Mouse (Mus musculus): Measurements from ENCODE around the gene Sipa1l3. TPM values are rescaled to one million over a fixed set of nuclear protein-coding genes. Genes with fewer than 3 reads are reported as not detected.

Sipa1l3 gene
- polyA plus RNA-seq, 1 experiment from 2014 or later, result 17.6 TPM

DNA sequence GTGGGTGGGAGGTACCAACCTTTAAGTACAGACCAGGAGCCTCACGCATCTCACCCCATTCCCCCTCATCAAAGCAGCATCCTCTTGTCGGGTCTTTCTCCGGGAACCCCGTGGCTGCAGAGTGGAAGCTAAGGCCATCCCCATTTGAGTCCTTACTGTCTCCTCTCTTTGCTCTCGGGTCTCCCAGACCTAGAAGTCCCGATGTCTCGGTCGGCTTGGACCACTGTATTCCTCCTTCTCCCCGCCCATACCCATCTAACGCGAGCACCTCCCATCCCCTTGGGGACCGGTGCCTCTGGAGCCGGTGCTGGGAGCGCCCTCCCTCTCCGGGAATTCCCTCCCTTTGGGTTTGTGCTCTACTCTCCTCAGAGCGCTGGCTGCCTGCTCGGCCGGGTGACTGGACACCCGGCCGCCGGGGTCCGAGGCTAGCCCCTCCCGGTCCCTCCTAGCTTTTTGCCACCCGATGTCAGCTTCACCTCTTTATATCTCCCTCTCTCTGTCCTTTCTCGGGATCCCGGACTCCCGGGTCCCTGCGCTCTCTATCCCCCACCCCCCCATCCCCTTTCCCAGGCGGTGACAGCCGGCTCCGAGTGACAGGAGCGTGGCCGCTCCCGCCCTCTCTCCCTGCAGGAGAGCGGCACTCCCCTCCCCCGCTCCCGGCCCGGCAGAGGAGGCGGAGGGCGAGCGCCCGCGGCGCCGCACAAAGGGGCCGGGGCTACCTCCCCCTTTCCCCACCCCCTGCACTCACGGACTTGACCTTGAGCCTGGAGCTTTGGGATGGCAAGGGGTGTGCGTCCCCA lies 213.8 kb downstream of the Sipa1l3 start:
- peak overlapping the region; percentile 82 for H3K4me2 ChIP-seq (ENCODE audit: low read length)
- H3K9me3 ChIP-seq (ENCODE audit: control insufficient read depth, low read length), result no peaks in the 10 kb centered on the region
- DNase-seq (peak; percentile 82), ATAC-seq (ENCODE audit: low FRiP score, low TSS enrichment) (no peak; the same call in 1 of the 2 replicates)
- peak overlapping the region; percentile 84 for H3K9ac ChIP-seq (replicated peaks; ENCODE audit: low read length)
- H3K36me3 ChIP-seq (ENCODE audit: control insufficient read depth, insufficient read depth, low read length), result no peaks in the 10 kb centered on the region
- peak overlapping the region; percentile 93 for H3K27ac ChIP-seq (replicated peaks; ENCODE audit: low read depth, low read length)
- no peaks in the 10 kb centered on the region for H3K27me3 ChIP-seq (ENCODE audit: control insufficient read depth, insufficient read depth, low read length)
- peak overlapping the region; percentile 84 for H3K4me3 ChIP-seq (replicated peaks; ENCODE audit: low read depth, low read length)
- under 1% methylated on average over 47 of the region's 48 CpGs for WGBS
- H3K4me1 ChIP-seq (ENCODE audit: control insufficient read depth, insufficient read depth, low read length), result peaks cover 41% of the 10 kb centered on the region

DNA sequence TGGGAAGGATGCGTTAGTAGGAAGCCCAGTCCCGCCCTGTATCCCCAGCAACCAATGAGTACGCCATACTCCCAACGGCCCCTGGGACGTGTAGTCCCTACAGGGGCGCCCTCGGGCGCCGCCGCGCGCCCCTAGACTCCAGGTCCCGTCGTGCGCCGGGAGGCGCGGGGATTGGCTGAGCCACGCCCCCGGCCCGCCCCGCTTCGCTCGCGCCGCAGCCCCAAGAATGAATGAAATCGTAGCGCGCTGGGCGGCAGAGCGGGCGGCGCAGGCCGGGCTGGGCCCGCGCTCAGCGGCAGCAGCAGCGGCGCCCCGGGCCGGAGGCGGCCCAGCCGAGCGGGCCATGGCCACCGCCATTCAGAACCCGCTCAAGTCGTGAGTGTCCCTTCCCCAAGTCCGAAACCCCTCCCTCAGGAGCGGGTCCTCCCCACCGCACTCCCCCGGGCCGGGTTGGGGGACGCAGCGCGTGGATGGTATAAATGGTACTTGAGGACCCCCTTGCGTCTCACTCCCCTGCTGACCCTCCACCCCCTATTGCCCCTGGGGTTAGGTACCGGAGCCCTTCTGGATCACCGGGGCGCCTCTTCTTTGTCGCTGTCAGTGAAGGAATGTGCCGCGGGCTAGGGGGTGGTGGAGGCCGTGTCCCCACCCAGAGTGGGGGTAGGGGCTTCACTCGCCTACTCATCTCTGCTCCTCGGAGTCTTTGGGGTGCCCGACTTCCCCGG lies 214.5 kb downstream of the Sipa1l3 start, which contains the start of gene Dpf1:
Gene Dpf1, plus strand, starts transcription at position 214 of the 725 bp plus-strand sequence.
- peak within 1 kb of the TSS; percentile 84 for H3K9ac ChIP-seq (replicated peaks; ENCODE audit: low read length)
- peak; percentile 77 for ATAC-seq (ENCODE audit: low FRiP score, low TSS enrichment)

DNA sequence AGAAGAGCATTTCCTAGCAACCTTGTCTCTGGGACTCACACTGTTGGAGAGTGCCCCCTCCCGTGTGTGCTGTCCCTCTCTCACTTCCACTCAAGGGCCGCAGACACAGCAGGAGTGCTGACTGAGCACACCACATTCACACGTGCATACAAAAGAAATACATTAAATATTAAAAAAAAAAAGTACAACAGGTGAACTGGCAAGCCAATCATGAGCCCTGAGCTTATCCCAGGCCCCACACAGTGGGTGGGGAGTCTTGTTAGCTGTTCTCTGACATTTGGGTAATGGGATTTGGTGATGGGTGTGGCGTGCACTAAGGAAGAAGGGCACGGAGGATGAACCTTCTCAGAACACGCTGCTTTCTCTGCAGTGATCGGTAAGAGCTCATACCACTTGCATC lies 215.8 kb downstream of the Sipa1l3 start:
- no peak overlapping the region for H3K27ac ChIP-seq (replicated peaks; ENCODE audit: low read depth, low read length)
- H3K9ac ChIP-seq (replicated peaks; ENCODE audit: low read length), result no peak overlapping the region
- no peaks in the 10 kb centered on the region for H3K27me3 ChIP-seq (ENCODE audit: control insufficient read depth, insufficient read depth, low read length)
- H3K4me1 ChIP-seq (ENCODE audit: control insufficient read depth, insufficient read depth, low read length), result peaks cover 32% of the 10 kb centered on the region
- H3K4me3 ChIP-seq (replicated peaks; ENCODE audit: low read depth, low read length), result no peak overlapping the region
- H3K36me3 ChIP-seq (ENCODE audit: control insufficient read depth, insufficient read depth, low read length), result no peaks in the 10 kb centered on the region
- no peak for ATAC-seq (ENCODE audit: low FRiP score, low TSS enrichment)
- no peaks in the 10 kb centered on the region for H3K9me3 ChIP-seq (ENCODE audit: control insufficient read depth, low read length)
- WGBS, result 56% methylated on average over 7 of the region's 7 CpGs
- no peak overlapping the region for H3K4me2 ChIP-seq (ENCODE audit: low read length)
- DNase-seq, result no peak

More for the DNA sequence above, 214.5 kb downstream of the Sipa1l3 start, which contains the start of gene Dpf1:
- Histone ChIP-seq H3K36me3 (ENCODE audit: control insufficient read depth, insufficient read depth, low read length) (no peaks in the 10 kb centered on the region), H3K9me3 (ENCODE audit: control insufficient read depth, low read length) (no peaks in the 10 kb centered on the region), H3K27ac (replicated peaks; ENCODE audit: low read depth, low read length) (peak within 1 kb of the TSS; percentile 93), H3K4me3 (replicated peaks; ENCODE audit: low read depth, low read length) (peak within 1 kb of the TSS; percentile 84), H3K4me2 (ENCODE audit: low read length) (peak within 1 kb of the TSS; percentile 82), H3K4me1 (ENCODE audit: control insufficient read depth, insufficient read depth, low read length) (peaks cover 34% of the 10 kb centered on the region), H3K27me3 (ENCODE audit: control insufficient read depth, insufficient read depth, low read length) (no peaks in the 10 kb centered on the region)
- under 1% methylated on average over 67 of the region's 67 CpGs for WGBS
- DNase-seq, result peak; percentile 97

DNA sequence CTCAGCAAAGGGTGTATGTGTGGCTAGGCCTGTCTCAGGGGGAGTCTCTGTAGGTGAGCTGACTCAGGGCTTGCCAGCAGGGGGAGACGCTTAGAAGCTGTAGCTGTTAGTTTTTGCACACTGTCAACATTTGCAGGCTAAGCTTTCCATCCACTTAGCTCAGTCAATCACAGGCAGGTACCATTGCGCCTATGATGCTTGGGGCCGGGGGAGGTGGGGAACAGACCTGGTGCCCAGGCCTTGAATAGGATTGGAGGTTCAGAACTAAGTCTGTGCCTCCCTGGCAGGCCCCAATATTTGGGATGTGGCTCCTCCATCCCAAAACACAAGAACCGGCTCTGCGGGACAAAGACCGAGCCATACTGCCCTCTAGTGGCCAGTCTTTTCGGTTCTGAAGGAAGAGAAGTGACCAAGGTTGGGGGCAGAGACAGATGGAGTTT lies 217.3 kb downstream of the Sipa1l3 start:
- Histone ChIP-seq H3K9ac (replicated peaks; ENCODE audit: low read length) (no peak overlapping the region), H3K9me3 (ENCODE audit: control insufficient read depth, low read length) (no peaks in the 10 kb centered on the region), H3K27me3 (ENCODE audit: control insufficient read depth, insufficient read depth, low read length) (no peaks in the 10 kb centered on the region), H3K27ac (replicated peaks; ENCODE audit: low read depth, low read length) (peak overlapping the region; percentile 58; the same call in 1 of the 2 replicates), H3K36me3 (ENCODE audit: control insufficient read depth, insufficient read depth, low read length) (no peaks in the 10 kb centered on the region), H3K4me3 (replicated peaks; ENCODE audit: low read depth, low read length) (no peak overlapping the region), H3K4me1 (ENCODE audit: control insufficient read depth, insufficient read depth, low read length) (peaks cover 19% of the 10 kb centered on the region), H3K4me2 (ENCODE audit: low read length) (peak overlapping the region; percentile 39)
- DNase-seq, result peak; percentile 91
- 0% methylated on average over 7 of the region's 7 CpGs for WGBS
- ATAC-seq (ENCODE audit: low FRiP score, low TSS enrichment), result no peak

DNA sequence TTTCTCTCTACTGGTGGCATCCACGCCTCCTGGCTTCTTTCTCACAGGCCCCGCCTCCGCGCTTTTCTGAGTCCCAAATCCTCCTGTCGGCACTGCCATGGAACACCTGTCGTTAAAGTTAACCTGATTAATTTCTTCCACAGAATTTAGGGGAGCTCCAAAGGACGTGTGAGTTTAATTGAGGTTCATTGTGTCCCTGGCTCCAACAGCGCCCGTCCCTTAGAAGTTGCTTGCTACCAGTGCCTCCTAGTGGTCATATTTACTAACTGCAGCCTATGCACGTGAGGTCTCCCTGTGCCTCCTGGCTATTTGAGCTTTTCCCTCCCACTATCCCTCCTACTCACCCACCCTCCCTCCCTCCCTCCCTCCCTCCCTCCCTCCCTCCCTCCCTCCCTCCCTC lies 221.4 kb downstream of the Sipa1l3 start:
- Histone ChIP-seq H3K9me3 (ENCODE audit: control insufficient read depth, low read length) (no peaks in the 10 kb centered on the region), H3K4me3 (replicated peaks; ENCODE audit: low read depth, low read length) (no peak overlapping the region), H3K9ac (replicated peaks; ENCODE audit: low read length) (no peak overlapping the region), H3K27me3 (ENCODE audit: control insufficient read depth, insufficient read depth, low read length) (no peaks in the 10 kb centered on the region), H3K27ac (replicated peaks; ENCODE audit: low read depth, low read length) (no peak overlapping the region), H3K4me2 (ENCODE audit: low read length) (no peak overlapping the region), H3K36me3 (ENCODE audit: control insufficient read depth, insufficient read depth, low read length) (no peaks in the 10 kb centered on the region), H3K4me1 (ENCODE audit: control insufficient read depth, insufficient read depth, low read length) (peaks cover 9% of the 10 kb centered on the region; the same call in 1 of the 2 replicates)
- ATAC-seq (ENCODE audit: low FRiP score, low TSS enrichment), result no peak
- peak; percentile 86 for DNase-seq
- WGBS, result 14% methylated on average over 10 of the region's 10 CpGs

DNA sequence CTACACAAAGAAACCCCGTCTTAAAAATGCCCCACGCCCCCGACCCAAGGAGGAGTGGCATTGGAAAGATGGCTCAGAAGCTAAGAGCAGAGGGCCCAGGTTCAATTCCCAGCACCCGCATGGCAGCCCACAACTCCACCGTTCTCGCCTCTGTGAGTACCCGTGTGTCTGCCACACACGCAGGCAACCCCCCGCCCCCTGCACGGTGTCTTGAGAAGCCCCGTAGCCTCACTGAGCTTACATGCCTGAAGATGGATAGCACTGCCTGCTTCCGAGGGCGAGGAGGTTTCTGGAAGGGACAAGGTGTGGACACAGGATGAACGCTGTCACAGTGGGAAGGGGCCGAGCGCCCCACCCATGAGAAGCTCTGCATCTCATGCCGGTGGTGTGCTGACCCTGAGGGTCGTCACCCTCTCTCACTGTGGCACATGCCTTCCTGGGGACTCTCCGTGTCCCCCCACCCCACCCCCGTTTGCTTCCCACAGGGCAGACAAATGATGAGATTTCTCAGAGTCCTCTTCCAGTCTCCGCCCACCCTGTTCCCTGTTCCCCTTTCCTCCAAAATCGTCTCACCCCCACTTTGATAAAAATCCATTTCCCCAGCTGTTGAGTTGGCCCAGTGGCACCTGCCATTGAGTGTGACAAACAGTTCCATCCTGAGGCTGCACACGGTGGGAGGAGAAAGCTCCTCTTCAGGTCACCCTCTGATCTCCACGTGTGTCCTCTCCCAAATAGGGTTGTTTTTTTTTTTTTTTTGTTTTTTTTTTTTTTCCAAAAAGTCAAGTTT lies 222.4 kb downstream of the Sipa1l3 start:
- Histone ChIP-seq H3K4me1 (ENCODE audit: control insufficient read depth, insufficient read depth, low read length) (peaks cover 7% of the 10 kb centered on the region; the same call in 1 of the 2 replicates), H3K4me3 (replicated peaks; ENCODE audit: low read depth, low read length) (no peak overlapping the region), H3K9me3 (ENCODE audit: control insufficient read depth, low read length) (no peaks in the 10 kb centered on the region), H3K9ac (replicated peaks; ENCODE audit: low read length) (no peak overlapping the region), H3K4me2 (ENCODE audit: low read length) (no peak overlapping the region), H3K27ac (replicated peaks; ENCODE audit: low read depth, low read length) (no peak overlapping the region), H3K36me3 (ENCODE audit: control insufficient read depth, insufficient read depth, low read length) (no peaks in the 10 kb centered on the region), H3K27me3 (ENCODE audit: control insufficient read depth, insufficient read depth, low read length) (no peaks in the 10 kb centered on the region)
- ATAC-seq (ENCODE audit: low FRiP score, low TSS enrichment) (no peak), DNase-seq (no peak)
- WGBS, result 86% methylated on average over 24 of the region's 24 CpGs

DNA sequence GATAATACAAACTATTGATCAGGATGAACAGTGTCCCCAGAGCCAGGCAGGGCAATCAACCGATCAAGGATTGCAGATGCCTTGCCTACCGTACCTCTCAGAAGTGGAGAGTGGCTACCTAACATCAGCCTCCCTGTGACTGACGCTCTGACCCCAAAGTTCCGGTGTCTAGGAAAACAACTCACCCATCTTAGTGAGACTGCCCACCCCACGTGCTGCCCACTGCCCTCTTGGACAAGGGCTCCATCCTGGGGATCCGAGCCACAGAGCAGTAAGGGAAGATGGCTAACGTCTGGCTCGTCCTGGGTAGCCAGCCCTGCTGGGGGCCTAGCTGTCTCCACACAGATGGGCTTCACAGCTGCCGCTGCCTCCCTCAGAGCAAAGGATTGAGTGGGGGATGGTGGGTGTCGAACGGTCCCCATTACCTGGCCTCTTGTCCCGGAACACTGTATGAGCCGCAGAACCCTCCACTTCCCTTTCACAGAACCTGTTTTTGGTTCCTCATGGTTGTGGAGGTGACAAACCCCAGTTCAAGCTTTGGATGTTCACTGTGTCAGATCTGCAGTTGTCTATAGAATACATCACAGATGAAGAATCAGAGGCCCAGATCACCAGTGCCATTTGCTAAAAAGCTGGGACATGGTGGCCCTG lies 224.2 kb downstream of the Sipa1l3 start:
- Histone ChIP-seq H3K4me1 (ENCODE audit: control insufficient read depth, insufficient read depth, low read length) (peaks cover 7% of the 10 kb centered on the region; the same call in 1 of the 2 replicates), H3K4me3 (replicated peaks; ENCODE audit: low read depth, low read length) (no peak overlapping the region), H3K9me3 (ENCODE audit: control insufficient read depth, low read length) (no peaks in the 10 kb centered on the region), H3K27ac (replicated peaks; ENCODE audit: low read depth, low read length) (no peak overlapping the region), H3K9ac (replicated peaks; ENCODE audit: low read length) (no peak overlapping the region), H3K36me3 (ENCODE audit: control insufficient read depth, insufficient read depth, low read length) (no peaks in the 10 kb centered on the region), H3K4me2 (ENCODE audit: low read length) (no peak overlapping the region), H3K27me3 (ENCODE audit: control insufficient read depth, insufficient read depth, low read length) (no peaks in the 10 kb centered on the region)
- WGBS, result 62% methylated on average over 13 of the region's 13 CpGs
- ATAC-seq (ENCODE audit: low FRiP score, low TSS enrichment) (no peak), DNase-seq (no peak)

Data from midbrain, embryonic 14.5 days (tissue).